Mouse (Mus musculus) gastrocnemius, postnatal 4 days (tissue): ENCODE data around the gene Nfkbil1. TPM values are rescaled to one million over a fixed set of nuclear protein-coding genes. Genes with fewer than 3 reads are reported as not detected.

ENCODE experiments used
- DNase-seq, 2 experiments: peaks; one replicate each; pipeline ENCODE4 v3.0.0; 2021 to 2022; ENCODE audit warnings: low spot score in 2 of 2, mixed read lengths in 2 of 2
- long read RNA-seq, 2 experiments: library from polyadenylated mRNA; stranded (forward); transcript quantifications; one replicate each; pipeline ENCODE4 v2.0.0; 2021
- total RNA-seq, 2 experiments: library from RNA; stranded (reverse); gene quantifications; 2 replicates each; pipeline ENCODE4 v1.2.3; 2021

Nfkbil1 gene
- 10 to 100 TPM; 13.9 to 15.8 TPM for total RNA-seq
- long read RNA-seq, experiment 1, partial matches to known transcripts: 2 of 5 reads
- long read RNA-seq, experiment 1, other reads (novel, unspliced or antisense): 0 of 5 reads
- long read RNA-seq, experiment 2, transcript Nfkbil1-201 (4 exons, 1,447 nt): major isoform, 7 of 11 reads
- long read RNA-seq, experiment 2, partial matches to known transcripts: 2 of 11 reads
- long read RNA-seq, experiment 2, other reads (novel, unspliced or antisense): 2 of 11 reads

DNA sequence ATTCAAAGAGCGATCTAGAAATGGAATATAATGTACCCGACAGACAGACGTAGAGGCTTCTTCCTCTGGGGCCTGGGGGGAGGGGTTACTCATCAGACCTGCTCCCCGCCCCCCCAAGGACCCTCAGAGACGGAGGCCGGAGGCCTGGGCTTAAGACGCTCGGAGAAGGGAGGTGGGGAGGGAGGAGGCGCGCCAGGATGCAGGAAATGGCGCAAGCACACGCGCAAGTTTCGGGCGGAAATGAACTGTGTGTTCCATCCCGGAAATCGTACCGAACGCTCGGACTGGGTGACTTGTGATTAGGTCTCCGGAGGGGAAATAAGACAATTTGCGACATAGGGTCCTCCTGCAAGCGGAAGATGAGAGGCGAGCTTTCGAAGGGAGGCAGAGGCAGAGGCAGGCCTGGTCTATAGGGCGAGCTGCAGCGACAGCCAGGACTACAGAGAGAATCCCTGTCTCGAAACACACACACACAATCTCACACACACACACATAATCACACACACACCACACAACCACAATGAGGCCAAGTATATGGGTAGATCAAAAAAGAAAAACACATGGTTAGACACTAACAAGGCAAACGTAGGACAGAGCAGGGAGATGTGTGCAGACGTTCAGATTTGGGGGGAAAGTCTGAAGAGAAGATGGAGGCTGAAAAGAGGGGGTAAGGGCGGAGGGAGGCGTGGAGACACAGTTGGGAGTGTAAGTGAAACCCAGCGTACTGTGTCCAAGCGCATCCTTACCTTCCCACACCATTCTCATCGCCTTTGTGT is at the start of gene Nfkbil1:
Gene Nfkbil1, minus strand, starts transcription at position 179 of the 776 bp plus-strand sequence.
- peak; percentile 72 to 89 for DNase-seq

DNA sequence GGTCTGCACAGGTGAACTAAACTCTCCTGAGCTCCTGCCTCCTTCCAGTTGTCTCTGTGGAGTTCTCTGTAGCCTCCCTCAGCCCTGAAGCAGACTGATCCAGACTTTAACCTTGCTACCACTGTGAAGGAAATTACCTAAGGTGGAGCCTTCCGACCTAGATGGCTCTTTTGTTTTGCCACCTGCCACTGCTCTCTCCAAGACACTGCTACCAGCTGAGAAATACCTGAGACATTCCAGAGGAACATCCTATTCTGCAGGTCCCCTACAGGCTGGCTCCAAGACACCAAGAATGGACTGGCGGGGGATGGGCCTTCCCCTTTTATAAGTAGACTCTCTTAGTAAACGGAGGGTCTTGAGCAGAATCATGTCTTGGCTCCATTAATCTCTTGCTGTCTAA is 44.7 kb upstream of the Nfkbil1 start:
- no peak for DNase-seq

DNA sequence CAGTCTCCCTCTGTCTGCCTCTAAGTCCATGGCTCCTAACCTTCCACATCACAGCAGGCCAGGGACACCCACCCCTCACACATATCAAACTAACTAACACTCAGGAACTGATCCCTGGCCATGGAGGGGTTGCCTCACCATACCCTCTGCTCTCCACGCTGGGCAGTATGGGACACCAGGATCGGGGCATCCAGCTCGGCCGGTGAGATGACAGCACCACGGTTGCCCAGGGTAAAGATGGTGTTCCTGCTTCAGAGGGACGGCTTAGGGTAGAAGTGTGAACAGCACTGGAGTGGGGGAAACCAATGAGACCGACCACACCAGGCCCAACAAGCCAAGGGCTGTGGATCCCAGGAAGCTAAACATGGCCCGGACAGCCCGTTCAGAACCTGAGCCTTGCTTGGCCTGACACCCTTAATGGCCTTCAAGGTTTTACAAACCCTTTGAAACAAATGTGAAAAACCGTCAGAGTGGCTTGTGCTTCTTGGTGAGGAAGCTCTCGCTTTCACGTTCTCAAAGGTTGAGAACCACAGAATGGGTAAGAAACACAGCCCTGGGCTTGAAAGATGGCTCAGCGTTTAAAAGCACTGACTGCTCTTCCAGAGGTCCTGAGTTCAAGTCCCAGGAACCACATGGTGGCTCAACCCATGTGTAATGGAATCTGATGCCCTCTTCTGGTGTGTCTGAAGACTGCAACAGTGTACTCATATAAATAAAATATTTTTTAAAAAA is 43.5 kb upstream of the Nfkbil1 start:
- DNase-seq: no peak

DNA sequence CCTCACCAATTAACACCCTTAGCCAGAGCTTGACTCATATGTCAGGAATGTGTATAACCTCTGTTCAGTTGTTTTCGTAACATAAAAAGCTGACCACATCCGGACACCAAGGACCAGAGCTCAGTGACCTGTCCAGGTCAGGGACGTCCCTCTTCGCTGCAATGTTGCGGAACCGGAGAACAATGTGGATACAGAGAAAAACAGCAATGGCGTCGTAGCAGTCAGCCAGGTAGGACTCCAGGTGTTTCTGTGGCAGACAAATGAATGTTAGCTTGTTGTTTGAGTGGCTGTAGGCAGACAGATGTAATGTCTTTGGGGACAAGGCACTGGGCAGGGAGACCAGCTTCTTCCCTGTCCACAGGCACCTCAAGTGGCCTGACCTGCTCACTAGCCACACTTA is 42.5 kb upstream of the Nfkbil1 start:
- DNase-seq: no peak

DNA sequence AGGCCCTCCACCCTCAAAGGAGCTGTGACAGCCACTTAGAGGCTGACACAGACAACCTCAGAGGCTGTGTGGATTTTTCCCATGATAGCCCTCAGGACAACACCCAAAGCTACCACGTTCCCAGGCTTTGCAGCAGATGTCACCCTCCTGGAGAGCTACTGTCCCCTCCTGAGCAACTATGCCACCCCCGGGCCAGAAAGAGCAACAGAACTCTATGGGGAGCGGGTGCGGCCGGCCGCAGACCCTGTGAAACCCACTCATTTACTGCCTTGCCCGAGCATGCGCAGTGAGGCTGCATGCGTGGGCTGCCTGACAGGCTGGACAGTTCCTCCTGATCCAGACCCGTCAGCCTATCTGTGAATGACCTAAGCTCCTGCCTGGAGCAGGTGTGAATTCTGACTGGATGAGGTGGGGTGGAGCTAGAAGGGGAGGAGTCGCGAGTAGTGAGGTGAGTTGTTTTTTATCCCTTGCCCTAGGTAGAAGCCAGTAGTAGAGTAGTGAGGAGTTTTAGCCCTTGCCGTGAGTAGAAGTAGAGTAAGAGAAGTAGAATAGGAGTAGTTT is 40.8 kb upstream of the Nfkbil1 start:
- no peak for DNase-seq

DNA sequence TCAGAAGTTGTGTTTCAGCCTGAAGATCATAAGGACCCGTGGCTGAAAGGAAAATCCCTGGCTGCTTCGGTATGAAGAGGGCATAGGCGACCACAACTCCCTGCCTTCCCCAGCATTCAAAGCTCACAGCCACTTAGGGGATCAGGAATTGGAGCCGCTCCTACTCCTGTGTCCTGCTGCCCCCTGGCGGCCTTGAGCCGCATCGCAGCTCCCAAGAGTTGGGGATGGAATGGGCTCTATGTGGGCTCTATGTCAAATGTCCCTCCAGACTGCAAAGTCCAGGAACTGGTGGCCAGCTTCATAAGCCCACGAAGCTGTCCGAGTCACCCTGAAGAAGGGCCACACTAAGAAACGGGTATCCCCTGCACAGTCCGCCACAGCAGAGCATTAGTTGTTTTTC is 39.2 kb upstream of the Nfkbil1 start:
- DNase-seq: peak; percentile 81 to 84

DNA sequence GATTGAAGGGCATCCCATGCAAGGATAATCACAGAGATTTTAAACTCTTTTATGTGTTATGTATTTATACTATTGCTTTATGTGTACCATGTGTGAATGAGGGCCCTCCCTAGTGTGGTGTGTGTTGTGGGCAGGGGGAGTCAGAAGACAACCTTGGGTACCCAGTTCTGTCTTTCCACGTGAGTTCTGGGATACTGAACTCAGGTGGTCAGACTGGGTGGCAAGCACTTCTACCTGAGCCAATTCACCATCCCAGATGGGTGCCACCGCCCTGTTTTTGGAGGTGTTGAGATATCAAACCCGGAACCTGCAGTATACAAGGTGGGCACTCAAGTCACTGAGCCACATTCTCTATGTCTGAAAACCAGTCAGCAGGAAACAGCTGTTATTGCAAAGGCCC is 36.7 kb upstream of the Nfkbil1 start:
- DNase-seq: no peak

DNA sequence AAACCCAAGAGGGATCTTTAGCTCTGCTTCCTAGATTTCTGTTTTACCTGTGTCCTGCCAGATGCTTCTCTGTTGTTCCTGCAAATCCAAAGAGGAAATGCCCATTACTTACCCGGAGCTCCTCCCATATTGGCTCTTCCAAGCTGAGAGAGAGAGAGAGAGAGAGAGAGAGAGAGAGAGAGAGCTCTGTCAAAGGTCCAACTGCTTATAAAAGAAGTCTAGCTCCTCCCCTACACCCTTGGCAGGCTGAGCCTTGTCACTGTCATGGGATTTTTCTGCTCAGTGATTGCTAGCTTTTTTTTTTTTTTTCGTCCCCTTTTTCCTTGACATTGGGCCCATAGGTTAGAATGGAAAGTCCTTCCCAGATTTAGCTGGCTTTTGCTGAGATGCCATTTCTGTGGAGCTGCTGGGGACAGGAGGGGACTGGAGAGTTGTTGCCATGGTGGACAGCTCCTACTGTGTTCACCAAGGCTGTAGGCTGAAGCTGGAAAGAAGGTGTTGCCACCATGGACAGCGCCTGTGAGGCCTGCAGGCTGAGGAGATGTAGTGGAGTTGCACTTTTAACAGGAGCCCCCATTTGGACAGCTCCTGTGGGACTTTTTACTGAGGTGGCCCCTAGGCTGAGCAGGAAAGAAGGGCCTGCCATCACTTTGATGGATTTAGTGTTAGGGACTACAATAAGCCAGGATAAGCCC is 34.2 kb upstream of the Nfkbil1 start:
- DNase-seq: no peak

DNA sequence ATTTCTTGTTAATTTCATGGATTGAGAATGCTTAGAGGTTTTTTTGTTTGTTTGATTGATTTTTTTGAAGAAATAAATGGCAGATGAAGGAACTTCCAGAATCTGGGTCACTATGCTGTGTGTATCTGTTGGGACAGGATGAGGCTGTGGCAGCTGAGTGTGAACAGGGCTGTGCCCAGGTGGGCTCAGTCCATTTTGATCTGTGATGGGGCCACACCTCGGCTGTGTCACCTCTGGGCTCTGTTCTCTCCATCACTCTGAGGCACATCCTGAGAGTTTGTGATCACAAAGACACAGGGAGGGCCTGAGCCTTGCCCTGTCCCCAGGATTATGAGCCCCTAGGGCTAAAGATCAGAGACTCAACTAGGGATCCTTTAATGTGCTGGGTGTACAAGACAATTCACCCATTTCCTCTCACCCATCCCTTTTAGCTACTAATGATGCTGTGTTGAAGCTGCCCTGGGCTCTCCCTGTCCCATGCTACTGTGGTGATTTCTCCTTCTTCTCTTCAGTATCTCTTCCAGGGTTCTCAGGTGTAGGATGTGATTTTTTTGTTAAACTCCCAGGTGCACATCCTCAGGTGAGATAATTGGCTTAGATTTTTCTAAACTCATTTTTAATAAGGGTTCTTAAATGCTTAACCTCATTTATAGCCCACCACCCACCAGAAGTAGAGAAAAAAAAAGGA is 32.0 kb upstream of the Nfkbil1 start:
- no peak for DNase-seq

DNA sequence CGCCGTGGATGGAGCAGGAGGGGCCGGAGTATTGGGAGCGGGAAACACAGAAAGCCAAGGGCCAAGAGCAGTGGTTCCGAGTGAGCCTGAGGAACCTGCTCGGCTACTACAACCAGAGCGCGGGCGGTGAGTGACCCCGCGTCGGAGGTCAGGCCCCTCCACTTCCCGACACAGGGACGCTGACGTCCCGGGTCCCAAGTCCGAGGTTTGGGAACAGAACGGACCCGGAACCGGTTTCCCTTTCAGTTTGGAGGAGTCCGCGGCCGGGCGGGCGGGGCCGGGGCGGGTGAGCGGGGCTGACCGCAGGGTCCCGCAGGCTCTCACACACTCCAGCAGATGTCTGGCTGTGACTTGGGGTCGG is 27.9 kb upstream of the Nfkbil1 start:
- no peak for DNase-seq

DNA sequence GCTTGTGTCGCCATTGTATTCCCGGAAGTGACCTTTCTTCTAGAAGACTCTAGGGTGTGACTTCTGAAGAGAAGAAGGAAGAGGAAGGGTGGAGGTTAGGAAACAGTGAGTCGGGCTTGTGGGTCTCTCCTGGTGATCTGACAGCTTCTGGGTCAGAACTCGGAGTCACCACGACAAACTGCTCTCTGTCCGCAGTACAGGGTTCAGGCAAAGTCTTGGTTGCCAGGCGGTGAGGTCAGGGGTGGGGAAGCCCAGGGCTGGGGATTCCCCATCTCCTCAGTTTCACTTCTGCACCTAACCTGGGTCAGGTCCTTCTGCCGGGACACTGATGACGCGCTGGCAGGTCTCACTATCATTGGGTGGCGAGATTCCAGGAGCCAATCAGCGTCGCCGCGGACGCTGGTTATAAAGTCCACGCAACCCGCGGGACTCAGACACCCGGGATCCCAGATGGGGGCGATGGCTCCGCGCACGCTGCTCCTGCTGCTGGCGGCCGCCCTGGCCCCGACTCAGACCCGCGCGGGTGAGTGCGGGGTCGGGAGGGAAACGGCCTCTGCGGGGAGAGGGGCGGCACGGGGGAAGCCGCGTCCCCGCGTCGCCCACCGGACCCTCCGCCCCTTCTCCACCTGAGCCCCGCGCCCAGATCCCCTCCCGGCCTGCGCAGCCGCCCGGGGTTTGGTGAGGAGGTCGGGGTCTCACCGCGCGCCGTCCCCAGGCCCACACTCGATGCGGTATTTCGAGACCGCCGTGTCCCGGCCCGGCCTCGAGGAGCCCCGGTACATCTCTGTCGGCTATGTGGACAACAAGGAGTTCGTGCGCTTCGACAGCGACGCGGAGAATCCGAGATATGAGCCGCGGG is 27.3 kb upstream of the Nfkbil1 start, which contains the start of gene H2-D1:
Gene H2-D1, plus strand, starts transcription at position 67 of the 859 bp plus-strand sequence.
- peak; percentile 95 for DNase-seq

DNA sequence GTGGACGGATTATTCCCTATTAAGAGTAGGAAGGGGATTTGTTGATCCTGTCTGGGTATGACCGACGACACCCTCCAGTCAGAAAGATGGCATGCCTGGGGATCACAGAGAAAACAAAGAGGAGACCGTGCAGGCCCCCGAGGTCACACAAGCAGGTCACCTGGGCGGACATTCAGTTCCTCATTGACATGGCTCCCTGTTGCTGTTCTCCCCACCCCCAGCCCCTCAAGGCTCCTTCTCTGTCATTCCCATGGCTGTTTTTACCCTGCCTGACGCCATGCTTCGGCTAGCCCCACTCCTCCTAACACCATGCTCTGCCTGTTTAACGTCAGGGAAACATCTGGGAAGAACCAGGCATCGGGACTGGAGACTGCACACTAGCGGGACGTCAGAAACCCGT is 26.1 kb upstream of the Nfkbil1 start:
- DNase-seq: no peak

DNA sequence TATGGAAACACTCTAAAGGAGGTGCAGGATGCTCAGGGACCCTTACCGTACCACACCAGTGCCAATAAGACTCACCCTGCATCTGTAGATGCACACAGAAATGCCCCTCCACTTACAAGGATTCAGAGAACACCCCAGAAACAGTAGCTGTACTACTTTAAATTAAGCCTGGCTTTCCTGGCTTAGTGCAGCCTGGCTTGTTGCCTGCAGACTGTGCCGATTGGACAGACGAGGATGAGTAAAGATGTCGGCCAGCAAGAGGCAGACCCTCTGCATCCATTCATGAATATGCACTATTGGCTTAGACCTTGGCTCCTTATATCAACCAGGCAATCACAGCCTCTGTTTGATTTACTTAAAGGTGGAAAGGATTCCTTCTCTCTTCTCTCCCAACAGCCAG is 24.0 kb upstream of the Nfkbil1 start:
- DNase-seq: no peak

DNA sequence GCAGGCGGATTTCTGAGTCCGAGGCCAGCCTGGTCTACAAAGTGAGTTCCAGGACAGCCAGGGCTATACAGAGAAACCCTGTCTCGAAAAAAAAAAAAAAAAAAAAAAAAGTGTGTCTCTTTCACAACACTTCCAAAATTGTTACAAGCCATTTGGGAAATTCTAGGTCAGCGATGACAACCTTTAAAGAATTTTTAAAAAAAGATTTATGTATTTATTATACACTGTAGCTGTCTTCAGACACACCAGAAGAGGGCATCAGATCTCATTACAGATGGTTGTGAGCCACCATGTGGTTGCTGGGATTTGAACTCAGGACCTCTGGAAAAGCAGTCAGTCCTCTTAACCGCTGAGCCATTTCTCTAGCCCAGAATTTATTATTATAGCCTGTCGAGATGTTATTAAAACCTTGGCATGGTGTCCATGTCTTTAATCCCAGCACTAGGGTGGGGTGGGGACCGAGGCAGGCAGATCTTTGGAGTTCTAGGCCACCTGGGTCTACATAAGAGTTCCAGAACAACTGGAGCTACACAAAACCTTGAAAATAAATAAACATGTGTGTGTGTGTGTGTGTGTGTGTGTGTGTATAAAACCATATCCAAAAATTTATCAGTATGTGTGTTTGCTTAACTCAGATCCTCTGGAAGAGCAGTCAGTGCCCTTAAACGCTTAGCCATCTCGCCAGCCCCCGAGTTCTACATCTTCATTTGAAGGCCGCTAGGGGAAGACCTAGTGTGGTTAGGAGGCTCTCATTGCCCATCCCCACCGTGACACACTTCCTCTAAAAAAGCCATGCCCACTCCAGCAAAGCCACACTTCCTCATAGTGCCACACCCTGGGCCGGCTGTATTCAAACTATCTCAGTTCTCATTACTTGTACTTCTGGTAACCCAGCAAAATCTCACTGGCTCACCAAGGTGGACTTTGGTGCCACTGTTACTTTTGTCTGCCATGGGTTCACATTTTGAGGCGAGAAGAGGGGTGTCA is 23.2 kb upstream of the Nfkbil1 start:
- DNase-seq: no peak

DNA sequence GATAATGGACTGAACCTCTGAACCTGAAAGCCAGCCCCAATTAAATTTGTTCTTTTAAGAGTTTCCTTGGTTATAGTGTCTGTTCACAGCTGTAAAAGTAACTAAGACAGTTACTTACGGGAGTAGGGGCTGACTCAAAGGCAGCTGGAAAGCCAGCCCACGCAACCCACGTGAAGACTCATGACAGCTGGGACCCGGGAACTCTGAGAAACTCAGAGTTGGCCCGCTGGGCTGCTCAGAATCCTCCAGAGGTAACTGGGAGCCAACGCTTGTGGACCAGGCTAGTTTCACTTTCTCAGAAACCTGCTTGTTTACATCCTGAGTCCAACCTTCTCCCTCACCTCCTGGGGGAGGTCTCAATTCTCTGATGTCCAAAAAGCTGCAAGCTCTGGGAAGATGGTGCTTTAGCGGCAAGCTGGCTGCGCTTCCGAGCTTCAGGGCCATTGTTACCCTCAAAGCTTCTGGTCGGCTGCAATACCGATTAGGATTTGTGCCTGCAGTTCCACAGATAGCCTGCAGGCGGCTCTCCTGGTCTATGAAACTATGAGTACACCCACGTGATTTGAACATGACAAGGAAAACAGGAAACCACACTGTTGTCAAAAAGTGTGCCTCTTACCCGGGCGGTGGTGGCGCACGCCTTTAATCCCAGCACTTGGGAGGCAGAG is 22.4 kb upstream of the Nfkbil1 start:
- DNase-seq: peak; percentile 81 to 92

DNA sequence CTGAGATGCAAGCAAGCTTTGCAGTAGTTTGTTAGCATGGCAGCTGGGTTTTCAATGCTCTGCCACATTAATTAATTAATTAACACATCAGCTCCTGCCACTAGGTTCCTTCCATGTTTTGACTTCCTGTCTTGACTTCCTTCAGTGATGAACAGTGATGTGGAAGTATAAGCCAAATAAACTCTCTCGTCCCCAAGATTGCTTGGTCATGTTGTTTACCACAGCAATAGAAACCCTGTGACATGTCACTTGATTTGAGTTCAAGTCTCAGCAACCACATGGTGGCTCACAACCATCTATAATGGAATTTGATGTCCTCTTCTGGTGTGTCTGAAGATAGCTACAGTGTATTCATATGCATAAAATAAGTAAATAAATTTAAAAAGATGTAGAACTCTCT is 21.8 kb upstream of the Nfkbil1 start:
- no peak for DNase-seq

DNA sequence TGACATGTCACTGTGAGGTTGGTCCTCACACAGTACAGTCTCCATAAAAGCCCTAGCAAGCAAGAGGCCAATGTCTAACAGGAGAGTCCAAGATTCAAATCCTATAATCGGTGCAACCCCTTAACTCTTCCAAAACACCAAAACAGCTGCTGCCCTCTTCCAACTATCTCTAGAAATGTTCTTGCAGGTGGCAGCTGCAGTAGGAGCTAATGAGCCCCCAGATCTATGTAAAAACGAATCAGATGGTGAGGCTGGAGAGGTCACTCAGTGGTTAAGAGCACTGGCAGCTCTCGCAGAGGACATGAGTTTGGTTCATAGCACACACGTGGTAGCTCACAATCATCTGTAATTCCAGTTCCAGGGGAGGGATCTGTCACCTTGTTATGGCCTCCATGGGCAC is 20.1 kb upstream of the Nfkbil1 start:
- DNase-seq: no peak

DNA sequence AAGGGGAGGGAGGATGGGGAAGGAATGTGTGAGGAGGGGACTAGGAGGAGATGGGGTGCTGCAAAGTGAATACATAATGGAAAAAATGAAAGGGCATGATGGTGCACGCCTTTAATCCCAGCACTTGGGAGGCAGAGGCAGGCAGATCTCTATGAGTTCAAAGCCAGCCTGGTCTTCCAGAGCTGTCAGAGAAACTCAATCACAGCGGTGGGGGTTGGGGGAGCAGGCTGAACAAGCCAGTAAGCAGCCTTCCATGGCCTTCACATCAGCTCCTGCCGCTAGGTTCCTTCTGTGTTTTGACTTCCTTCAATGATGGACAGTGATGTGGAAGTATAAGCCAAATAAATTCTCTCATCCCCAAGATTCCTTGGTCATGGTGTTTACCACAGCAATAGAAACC is 19.7 kb upstream of the Nfkbil1 start:
- no peak for DNase-seq
